Mouse (Mus musculus) mesoderm, embryonic 11.5 days (tissue): ENCODE data around the gene Lrch4.

Experiments used
- DNase-seq: peaks from one replicate; pipeline ENCODE4 v3.0.0-alpha.2; 2012; ENCODE audit warnings: low read depth, low spot score

Gene Lrch4

DNA sequence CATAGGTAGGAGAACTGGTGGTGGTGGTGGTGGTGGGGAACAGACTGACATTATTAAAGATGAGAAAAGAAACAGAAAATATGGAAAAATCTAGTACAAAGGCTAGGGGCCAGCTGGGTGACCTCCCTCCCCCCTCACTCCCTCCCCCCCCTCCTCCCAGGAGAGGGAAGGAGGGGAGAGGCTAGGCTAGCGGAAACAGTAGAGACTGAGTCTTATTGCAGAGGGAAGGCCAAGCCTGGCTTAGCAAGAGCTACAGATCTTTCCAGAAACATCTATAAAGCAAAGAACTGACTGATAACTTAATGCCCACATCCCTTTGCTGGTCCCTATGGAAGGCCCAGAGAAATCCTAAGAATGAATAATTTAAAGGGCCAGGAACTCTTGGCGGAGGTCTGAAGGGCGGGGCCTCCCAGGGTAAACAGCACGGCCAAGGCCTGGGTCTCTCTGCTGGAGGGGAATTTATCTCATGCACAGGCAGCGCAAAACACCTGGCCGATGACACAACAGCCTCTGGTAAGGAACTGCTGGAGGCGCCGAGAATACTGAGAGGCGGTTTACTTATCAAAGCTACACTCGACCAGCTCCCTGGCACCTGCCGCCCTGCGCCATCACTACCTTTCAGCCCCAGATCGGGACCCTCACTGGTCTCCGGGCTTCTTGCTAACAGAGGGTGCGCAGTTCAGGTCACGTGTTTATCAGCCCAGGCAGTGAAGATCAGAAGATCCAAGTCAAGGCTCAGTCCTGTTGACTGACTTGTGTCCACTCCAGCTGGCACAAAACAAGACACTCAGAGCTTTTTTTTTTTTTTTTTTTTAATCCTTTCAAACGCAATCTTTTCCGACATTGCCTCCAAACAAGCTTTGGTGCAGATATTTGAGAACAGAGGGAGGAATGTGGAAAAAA is 21.0 kb downstream of the Lrch4 start:
- no peak for DNase-seq

DNA sequence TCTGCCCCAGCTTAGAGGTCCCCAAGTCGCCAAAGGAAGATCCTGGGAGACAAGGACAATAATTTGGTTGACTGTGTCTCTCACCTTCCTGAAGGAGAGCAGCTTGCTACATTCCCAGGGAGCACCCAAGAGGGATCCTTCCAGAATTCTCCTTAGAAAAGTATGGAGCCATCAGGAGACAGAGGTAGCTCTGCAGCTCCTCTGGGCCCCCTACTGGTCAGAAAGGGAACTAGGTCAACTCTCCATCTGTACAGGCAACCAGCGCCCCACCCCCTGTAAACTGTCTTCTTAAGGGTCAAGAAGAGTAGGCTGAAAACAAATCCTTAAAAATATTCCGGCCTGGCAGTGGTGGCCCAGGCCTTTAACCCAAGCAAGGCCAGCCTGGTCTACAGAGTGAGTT is 23.6 kb downstream of the Lrch4 start:
- DNase-seq = peak; percentile 73

GRCm38 (mm10) chr5:137653366-137653765 is 24.4 kb downstream of the Lrch4 start:
- no peak for DNase-seq

GRCm38 (mm10) chr5:137654746-137655145 is 25.8 kb downstream of the Lrch4 start:
- no peak for DNase-seq

DNA sequence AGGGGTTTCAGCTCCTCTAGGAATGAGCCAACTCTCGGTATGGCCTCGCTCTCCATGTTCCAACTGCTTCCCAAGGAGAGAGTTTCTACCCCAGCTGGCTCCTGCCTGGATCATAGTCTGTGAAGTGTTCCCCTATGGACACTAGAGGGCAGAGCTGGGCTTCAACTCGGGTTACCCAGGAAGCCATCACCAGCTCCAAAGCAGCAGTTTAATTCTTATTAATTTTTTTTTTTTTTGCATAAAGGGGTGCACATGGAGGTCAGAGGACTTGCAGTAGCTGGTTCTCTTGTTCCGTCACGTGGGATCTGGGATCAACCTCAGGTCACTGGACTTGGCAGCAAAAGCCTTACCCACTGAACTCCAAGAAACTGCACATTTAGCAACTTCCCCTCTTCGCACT is 28.1 kb downstream of the Lrch4 start:
- DNase-seq = peak; percentile 76

DNA sequence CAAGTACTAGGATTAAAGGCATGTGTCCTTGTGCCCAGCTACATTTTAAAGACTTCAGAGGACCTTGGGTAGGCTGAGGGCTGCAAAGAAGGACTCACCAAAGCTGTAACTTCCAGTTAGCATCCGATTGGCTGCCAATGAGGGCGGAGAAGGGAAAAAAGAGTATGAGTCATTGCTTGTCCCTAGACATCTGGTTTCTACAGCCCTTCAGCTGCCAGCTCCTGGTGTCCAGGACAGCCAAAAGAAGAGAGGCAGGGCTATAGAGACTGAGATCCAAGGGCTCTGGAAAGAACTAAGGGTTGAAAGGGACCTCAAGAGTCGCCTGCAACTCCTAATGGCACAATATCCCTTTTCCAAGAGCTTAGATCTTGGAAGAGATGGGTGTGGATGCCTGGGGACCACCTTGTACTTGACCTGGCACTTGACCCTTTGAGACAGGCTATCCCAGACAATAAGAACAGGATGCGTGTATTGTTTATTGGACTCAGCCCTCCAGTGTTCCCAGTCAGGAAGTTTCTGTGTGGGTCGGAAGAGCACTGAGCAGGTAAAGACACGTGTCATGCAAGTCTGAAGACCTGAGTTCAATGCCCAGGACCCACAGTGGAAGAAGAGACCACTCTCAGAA is 31.3 kb downstream of the Lrch4 start:
- no peak for DNase-seq

GRCm38 (mm10) chr5:137663057-137663456 is 34.1 kb downstream of the Lrch4 start:
- DNase-seq = no peak

DNA sequence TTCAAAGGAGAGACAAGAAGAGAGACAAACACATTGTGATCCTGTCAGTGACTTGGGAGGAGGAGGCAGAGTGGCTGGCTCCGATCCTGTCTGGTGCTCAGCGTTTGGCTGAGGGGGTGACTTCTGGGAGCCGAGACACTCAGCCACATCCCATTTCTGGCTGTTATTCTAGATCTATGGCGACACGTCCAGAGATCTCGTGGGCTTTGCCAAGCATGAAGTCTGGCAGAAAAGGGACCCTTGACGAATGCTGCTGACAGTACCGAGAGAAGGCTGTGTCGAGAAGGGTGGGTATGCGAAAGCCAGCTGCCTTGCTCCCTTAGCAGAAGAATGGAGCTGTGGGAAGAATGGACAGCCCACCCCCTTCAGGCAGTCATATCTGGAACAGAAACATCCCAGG is 40.0 kb downstream of the Lrch4 start:
- DNase-seq = no peak

DNA sequence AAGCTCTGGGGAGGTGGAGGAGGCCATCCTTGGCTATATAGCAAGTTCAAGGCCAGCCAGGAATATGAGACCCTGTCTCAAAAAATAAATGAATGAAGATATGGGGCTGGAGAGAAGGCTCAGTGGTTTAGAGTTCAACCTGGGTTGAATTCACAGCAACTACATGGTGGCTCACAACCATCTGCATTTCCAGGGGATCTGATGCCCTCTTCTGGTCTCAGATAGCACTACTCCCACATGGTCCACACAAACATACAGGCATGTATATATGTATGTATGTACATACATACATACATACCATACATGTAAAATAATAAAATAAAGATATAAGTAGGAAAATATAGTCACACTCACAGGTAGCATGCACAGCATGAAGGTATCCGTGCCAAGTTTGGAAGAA is 41.3 kb downstream of the Lrch4 start:
- no peak for DNase-seq

DNA sequence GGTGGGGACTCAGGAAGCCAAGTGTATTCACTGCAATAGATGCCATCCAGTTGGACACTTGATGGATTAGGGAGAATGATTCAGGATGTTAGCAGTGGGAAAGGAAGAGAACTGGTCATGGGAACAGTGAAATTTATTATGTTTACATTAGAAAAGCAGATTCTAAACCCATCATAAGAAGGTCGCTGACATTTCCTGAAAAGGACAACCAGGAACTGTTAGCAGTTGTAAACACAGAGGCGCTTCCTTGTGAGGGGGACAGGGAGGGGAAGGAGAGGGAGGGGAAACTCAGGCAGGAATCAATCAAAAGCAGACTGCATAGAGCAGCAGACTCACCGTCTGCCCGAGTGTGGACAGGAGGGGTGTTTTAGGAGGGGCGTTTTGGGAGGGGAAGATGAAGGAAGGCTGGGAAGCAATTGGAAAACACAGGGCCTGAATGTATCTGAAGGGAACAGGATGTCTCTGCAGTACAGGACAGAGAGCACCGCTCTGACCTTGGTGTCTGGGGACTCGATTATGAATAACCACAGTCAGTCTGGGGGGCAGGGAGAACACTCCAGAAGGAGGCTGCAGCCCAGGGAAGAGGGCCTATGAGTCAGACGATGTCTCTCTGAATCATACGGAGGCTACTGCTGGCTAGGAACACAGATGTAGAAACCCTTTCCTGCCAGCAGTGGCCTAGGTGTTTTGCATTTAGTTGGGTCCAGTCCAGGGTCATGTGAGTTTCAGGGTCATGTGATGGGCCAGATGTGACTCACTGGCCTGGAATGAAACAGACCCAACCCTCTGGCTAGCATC is 42.7 kb downstream of the Lrch4 start:
- DNase-seq = peak; percentile 41

- no peak for DNase-seq
Measured at GRCm38 (mm10) chr5:137672361-137672760, 43.4 kb downstream of the Lrch4 start.

- DNase-seq = no peak
Measured at GRCm38 (mm10) chr5:137673015-137673414, 44.1 kb downstream of the Lrch4 start.

DNA sequence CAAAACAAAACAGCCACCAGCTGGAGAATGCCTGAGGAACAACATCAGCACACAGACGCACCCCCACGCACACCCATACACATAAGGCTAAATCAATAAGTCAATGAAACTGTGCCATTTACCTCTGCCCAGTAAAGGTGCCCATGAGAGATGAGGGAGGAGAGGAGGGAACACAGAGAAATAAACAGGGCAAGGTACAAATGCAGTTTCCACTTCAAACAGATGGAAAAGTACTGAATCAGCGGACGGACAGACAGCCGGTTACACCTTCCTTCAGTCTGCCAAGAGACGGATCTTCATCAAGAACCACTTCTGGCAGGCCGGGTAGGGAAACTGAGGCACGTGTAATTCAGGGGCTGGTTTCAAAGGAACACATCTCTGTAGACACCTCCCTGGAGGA is 45.9 kb downstream of the Lrch4 start:
- DNase-seq = no peak

GRCm38 (mm10) chr5:137677859-137678258 is 48.9 kb downstream of the Lrch4 start:
- DNase-seq = no peak

- no peak for DNase-seq
Measured at GRCm38 (mm10) chr5:137678736-137679135, 49.8 kb downstream of the Lrch4 start.

DNA sequence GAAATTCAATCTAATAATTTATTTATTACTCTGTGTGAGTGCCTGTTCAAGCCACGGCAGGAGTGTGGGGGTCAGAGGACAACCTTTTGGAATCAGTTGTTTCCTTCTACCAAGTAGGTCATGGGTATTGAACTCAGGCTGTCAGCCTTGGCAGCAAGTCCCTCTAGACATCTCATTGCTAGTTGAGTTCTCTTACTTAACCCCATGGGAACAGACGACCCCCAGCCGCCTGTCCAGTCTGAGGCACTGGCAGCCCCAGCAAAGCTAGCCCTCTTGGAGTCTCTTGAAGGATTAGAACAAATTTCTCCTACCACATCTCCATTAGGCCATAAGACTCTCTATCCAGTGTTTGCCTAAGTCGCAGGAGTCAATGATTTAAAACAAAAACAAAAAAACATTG is 50.8 kb downstream of the Lrch4 start:
- DNase-seq = no peak

DNA sequence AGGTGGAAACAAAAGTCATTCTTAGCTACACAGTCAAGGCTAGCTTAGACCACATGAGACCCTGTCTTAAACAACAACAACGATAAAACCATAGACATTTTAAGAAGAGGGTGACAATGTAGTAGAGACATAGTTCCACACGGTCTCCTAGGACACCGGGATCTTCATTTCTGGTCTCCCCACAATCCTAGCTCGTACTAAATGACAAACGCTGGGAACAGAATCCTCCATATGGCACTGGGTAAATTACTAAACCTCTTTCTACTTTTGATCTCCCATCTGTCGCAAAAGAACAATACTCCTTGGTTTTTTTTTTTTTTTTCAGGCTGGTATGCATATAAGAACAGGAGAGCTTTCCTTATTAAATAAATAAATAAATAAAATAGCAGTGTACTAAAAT is 53.6 kb downstream of the Lrch4 start:
- no peak for DNase-seq

GRCm38 (mm10) chr5:137683388-137684293 is 54.7 kb downstream of the Lrch4 start:
- DNase-seq = no peak

DNA sequence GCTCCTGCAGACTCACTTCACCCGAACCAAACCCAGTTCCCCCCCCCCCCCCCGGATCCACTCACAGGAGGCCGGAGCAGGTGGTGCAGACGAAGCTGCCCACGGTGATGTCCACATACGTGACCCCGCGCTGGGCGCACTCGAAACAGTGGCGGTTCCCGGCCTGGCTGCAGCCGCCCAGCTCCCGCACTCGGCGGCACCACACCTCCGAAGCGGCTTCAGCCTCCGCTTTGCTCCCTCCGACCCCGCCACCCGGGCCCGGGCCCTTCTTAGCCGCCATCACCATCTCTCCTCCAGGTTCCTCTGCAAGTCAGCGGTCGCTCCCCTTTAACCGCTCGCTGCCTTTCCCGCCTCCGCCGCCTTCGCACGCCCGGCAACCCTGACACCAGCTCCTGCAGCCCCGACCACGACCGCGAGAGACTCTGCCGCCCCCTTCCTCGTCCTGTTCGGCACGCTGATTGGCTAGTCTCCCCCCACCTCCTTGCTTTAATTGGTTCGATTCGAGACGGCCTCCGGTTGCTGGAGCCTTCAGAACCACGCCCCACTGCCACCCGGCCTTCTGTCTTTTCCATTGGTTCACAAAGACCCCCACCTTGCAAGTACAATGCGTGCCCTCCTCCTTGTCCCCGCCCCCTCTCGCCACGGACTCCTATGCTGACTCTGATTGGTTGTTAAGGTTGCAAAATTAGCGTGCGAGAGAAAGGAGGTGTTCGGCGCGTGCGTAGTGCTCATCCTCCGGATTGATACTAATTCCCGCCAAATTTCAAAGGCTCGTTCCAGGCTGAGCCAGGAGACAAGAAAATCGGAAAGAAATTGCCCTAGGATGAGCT is 55.6 kb downstream of the Lrch4 start, which contains the start of gene Agfg2:
Gene Agfg2 (minus strand): TSS at position 433 of the 830 bp plus-strand sequence.
- DNase-seq = peak; percentile 99

DNA sequence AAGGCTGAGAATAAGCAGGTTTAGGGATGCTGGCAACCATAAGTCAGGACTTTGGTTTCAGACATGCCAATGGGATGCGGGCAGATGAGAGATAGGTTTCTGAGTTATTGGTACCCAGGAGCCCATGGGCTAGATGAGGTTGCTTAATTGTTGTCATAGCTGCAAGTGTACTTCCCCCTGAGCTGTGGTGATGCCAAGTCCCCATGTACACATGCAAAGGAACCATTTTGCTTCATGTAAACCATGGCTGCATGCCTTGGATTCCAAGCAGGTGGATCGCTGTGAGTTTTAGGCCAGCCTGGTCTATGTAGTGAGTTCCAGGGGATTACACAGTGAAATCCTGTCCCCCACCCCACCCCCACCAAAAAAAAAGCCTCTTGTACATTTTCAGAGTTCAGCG is 56.7 kb downstream of the Lrch4 start:
- DNase-seq = no peak
